Mouse (Mus musculus) central nervous system, embryonic 14 days (tissue): ENCODE results near the gene Sptb. TPM values are rescaled to one million over a fixed set of nuclear protein-coding genes. Genes with fewer than 3 reads are reported as not detected.

ENCODE experiments used
- polyA plus RNA-seq: library from polyadenylated mRNA; depleted of rRNA; stranded (reverse); fragments of >200 nt; gene quantifications from 2 replicates; pipeline ENCODE4 v1.2.3, GENCODE M21; 2012; rRNA removed

The Sptb gene
- 3.2 and 4.4 TPM in 2 replicates for polyA plus RNA-seq

GRCm38 (mm10) chr12:76710351-76711100, at the start of gene Sptb:
TSS of gene Sptb (minus strand) at chr12:76710547.

DNA sequence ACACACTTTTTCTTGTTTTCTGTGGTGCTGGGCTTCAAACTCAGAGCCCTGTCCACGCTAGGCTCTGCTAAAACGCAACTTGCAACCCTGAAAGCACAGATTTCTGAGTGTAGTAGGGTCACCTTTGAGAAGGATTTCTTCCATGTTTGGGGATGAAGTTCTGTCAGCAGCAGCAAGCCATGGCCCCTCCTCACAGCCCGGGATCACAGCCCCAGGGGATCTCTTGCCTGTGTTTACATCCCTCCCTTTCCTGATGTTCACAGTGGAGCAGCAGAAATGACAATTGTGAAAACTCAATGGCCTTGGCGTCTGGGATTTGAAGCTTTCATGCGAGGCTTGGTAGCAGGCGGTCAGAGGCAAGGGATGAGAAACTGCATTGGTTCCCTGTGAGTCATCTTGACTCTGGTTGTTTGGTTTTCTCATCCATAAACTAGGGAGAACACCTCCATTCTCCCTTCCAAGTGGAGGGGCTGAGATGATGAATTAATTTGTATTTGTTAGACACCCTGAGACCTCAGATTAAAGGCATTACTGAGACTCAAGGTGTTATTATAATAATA, 179.7 kb downstream of the Sptb start, which contains the start of gene Plekhg3:
Gene Plekhg3, plus strand, starts transcription at position 312 of the 560 bp plus-strand sequence.

Other genes with a start within 250 kb of the Sptb start
- gene Plekhg3, start 179.7 kb downstream of the Sptb start, polyA plus RNA-seq, result 4.0 and 6.9 TPM in 2 replicates
- gene Churc1, start 55.0 kb upstream of the Sptb start, polyA plus RNA-seq, result 58.9 and 62.8 TPM in 2 replicates
- gene Fntb, start 55.0 kb upstream of the Sptb start, polyA plus RNA-seq, result 37.8 and 39.0 TPM in 2 replicates
- gene Gpx2, start 85.0 kb upstream of the Sptb start, polyA plus RNA-seq, result 0.11 and 1.1 TPM in 2 replicates
- gene Rab15, start 112.4 kb upstream of the Sptb start, polyA plus RNA-seq, result 26.0 and 32.4 TPM in 2 replicates